Mouse (Mus musculus): ENCODE results near the gene Tmem114. TPM values are rescaled to one million over a fixed set of nuclear protein-coding genes. Genes with fewer than 3 reads are reported as not detected.

Tmem114 gene
- total RNA-seq, 2 experiments from 2014 or later, result not detected

- no peak for DNase-seq
These were observed 15.7 kb downstream of the Tmem114 start for GRCm38 (mm10) chr16:8409197-8409596.

GRCm38 (mm10) chr16:8406708-8407107 lies 18.2 kb downstream of the Tmem114 start:
- peak; percentile 70 for DNase-seq

GRCm38 (mm10) chr16:8402663-8403062 lies 22.3 kb downstream of the Tmem114 start:
- DNase-seq, result no peak

GRCm38 (mm10) chr16:8401171-8401955 lies 23.6 kb downstream of the Tmem114 start:
- no peak for DNase-seq

- no peak for DNase-seq
These were observed 25.1 kb downstream of the Tmem114 start for GRCm38 (mm10) chr16:8399868-8400267.

GRCm38 (mm10) chr16:8394946-8395345 lies 30.0 kb downstream of the Tmem114 start:
- no peak for DNase-seq

- DNase-seq, result no peak
These were observed 36.4 kb downstream of the Tmem114 start for GRCm38 (mm10) chr16:8388491-8388890.

- DNase-seq, result no peak
These were observed 38.5 kb downstream of the Tmem114 start for GRCm38 (mm10) chr16:8386386-8386785.

GRCm38 (mm10) chr16:8385679-8386078 lies 39.3 kb downstream of the Tmem114 start:
- DNase-seq, result no peak

- DNase-seq, result no peak
These were observed 40.2 kb downstream of the Tmem114 start for GRCm38 (mm10) chr16:8384772-8385171.

GRCm38 (mm10) chr16:8383396-8383795 lies 41.5 kb downstream of the Tmem114 start:
- no peak for DNase-seq

- no peak for DNase-seq
These were observed 61.9 kb downstream of the Tmem114 start for GRCm38 (mm10) chr16:8363066-8363465.

Other genes starting within 250 kb of the Tmem114 start
- gene Mettl22, start 45.7 kb upstream of the Tmem114 start, total RNA-seq (2021), result 10 to 100 TPM; 56.5 to 69.3 TPM
- 1 to 10 TPM; 6.8 to 7.1 TPM for gene Abat, start 88.3 kb upstream of the Tmem114 start, total RNA-seq (2021)
- 10 to 100 TPM; 29.1 to 30.7 TPM for gene Pmm2, start 212.5 kb upstream of the Tmem114 start, total RNA-seq (2021)
- 1 to 10 TPM; 8.6 to 9.2 TPM for gene Tmem186, start 212.6 kb upstream of the Tmem114 start, total RNA-seq (2021)
- gene Carhsp1, start 247.0 kb upstream of the Tmem114 start, total RNA-seq (2021), result 10 to 100 TPM; 22.3 to 25.9 TPM